Mouse (Mus musculus): ENCODE measurements around the gene Cel. TPM values are rescaled to one million over a fixed set of nuclear protein-coding genes. Genes with fewer than 3 reads are reported as not detected.

Cel gene
- polyA plus RNA-seq, 1 experiment from 2014 or later = 159 TPM

- WGBS = 83% methylated on average over 6 of the region's 6 CpGs
- Histone ChIP-seq H3K27me3 (replicated peaks) (no peaks in the 10 kb centered on the region), H3K4me2 (replicated peaks) (no peak overlapping the region), H3K9ac (no peak overlapping the region), H3K9me3 (no peaks in the 10 kb centered on the region), H3K4me3 (replicated peaks) (no peak overlapping the region), H3K4me1 (replicated peaks) (no peaks in the 10 kb centered on the region), H3K36me3 (no peaks in the 10 kb centered on the region), H3K27ac (no peak overlapping the region)
- no peak for ATAC-seq
These were observed 56.9 kb downstream of the Cel start for GRCm38 (mm10) chr2:28506291-28506690.

GRCm38 (mm10) chr2:28505795-28506194, 57.4 kb downstream of the Cel start, which contains the start of gene Gm10134:
Gene Gm10134, plus strand, starts transcription at chr2:28506095.
- H3K27ac ChIP-seq = no peak within 1 kb of the TSS
- no peak for ATAC-seq
- no peak within 1 kb of the TSS for H3K9ac ChIP-seq
- H3K36me3 ChIP-seq = no peaks in the 10 kb centered on the region
- H3K9me3 ChIP-seq = no peaks in the 10 kb centered on the region
- H3K4me2 ChIP-seq (replicated peaks) = no peak within 1 kb of the TSS
- WGBS = 80% methylated on average over 3 of the region's 3 CpGs
- H3K4me1 ChIP-seq (replicated peaks) = no peaks in the 10 kb centered on the region
- H3K27me3 ChIP-seq (replicated peaks) = no peaks in the 10 kb centered on the region
- H3K4me3 ChIP-seq (replicated peaks) = no peak within 1 kb of the TSS

Other genes with a start within 250 kb of the Cel start
- 2.7 and 2.8 TPM in 2 replicates for gene Ppp1r26, start 116.6 kb downstream of the Cel start, polyA plus RNA-seq (2015; fragmentation: Nextera tagmentation; extraction: Ambion mirVana)
- gene 1700007K13Rik, start 97.1 kb downstream of the Cel start, polyA plus RNA-seq (2015; fragmentation: Nextera tagmentation; extraction: Ambion mirVana) = not detected in 2 replicates
- gene Mrps2, start 95.3 kb downstream of the Cel start, polyA plus RNA-seq (2015; fragmentation: Nextera tagmentation; extraction: Ambion mirVana) = 62.4 and 66.0 TPM in 2 replicates
- gene Gbgt1, start 66.5 kb downstream of the Cel start, polyA plus RNA-seq (2015; fragmentation: Nextera tagmentation; extraction: Ambion mirVana) = 3.7 and 4.0 TPM in 2 replicates
- 11.8 and 11.9 TPM in 2 replicates for gene Gm10134, start 57.3 kb downstream of the Cel start, polyA plus RNA-seq (2015; fragmentation: Nextera tagmentation; extraction: Ambion mirVana)
- 27.9 and 28.3 TPM in 2 replicates for gene Ralgds, start 50.3 kb downstream of the Cel start, polyA plus RNA-seq (2015; fragmentation: Nextera tagmentation; extraction: Ambion mirVana)
- gene Gtf3c5, start 20.3 kb upstream of the Cel start, polyA plus RNA-seq (2015; fragmentation: Nextera tagmentation; extraction: Ambion mirVana) = 31.8 and 33.8 TPM in 2 replicates
- 1.1 and 1.5 TPM in 2 replicates for gene Gfi1b, start 58.6 kb upstream of the Cel start, polyA plus RNA-seq (2015; fragmentation: Nextera tagmentation; extraction: Ambion mirVana)
- 16.2 and 16.6 TPM in 2 replicates for gene Tsc1, start 77.8 kb upstream of the Cel start, polyA plus RNA-seq (2015; fragmentation: Nextera tagmentation; extraction: Ambion mirVana)
- 1.0 and 1.2 TPM in 2 replicates for gene Spaca9, start 136.3 kb upstream of the Cel start, polyA plus RNA-seq (2015; fragmentation: Nextera tagmentation; extraction: Ambion mirVana)
- 0.44 and 0.48 TPM in 2 replicates for gene Ak8, start 136.8 kb upstream of the Cel start, polyA plus RNA-seq (2015; fragmentation: Nextera tagmentation; extraction: Ambion mirVana)